Mouse (Mus musculus) forebrain, embryonic 13.5 days (tissue): ENCODE measurements around the gene Dmrtc2. TPM values are rescaled to one million over a fixed set of nuclear protein-coding genes. Genes with fewer than 3 reads are reported as not detected.

ENCODE experiments used
- ATAC-seq: fragments of 200-750 bp; cut with Nextera tagmentation; 2 replicates; pipeline ENCODE4 v1.8.0; 2017
- H3K27ac ChIP-seq: fragments of 300-500 bp; sonication (generic); 2 replicates; pipeline ENCODE4 v1.5.1; 2015; ENCODE audit warnings: inconsistent platforms, mild to moderate bottlenecking, moderate library complexity
- H3K27me3 ChIP-seq: fragments of 300-500 bp; sonication (generic); 2 replicates; pipeline ENCODE4 v1.6.1; 2015; ENCODE audit warnings: mild to moderate bottlenecking, inconsistent platforms
- H3K36me3 ChIP-seq: fragments of 300-500 bp; sonication (generic); 2 replicates; pipeline ENCODE4 v1.6.1; 2015; ENCODE audit warnings: mild to moderate bottlenecking, inconsistent platforms; ENCODE audit not compliant: poor library complexity, severe bottlenecking
- H3K4me1 ChIP-seq: fragments of 300-500 bp; sonication (generic); 2 replicates; pipeline ENCODE4 v1.6.1; 2015; ENCODE audit warnings: inconsistent platforms
- H3K4me2 ChIP-seq: fragments of 300-500 bp; sonication (generic); 2 replicates; pipeline ENCODE4 v1.6.1; 2015; ENCODE audit warnings: inconsistent platforms, mild to moderate bottlenecking, moderate library complexity
- H3K4me3 ChIP-seq: fragments of 300-500 bp; sonication (generic); 2 replicates; pipeline ENCODE4 v1.5.1; 2015; ENCODE audit warnings: mild to moderate bottlenecking, inconsistent platforms
- H3K9ac ChIP-seq: fragments of 300-500 bp; sonication (generic); 2 replicates; pipeline ENCODE4 v1.6.1; 2015; ENCODE audit warnings: mild to moderate bottlenecking, inconsistent platforms
- H3K9me3 ChIP-seq: fragments of 300-500 bp; sonication (generic); replicated peaks from 2 replicates; pipeline ENCODE4 v1.6.1; 2016; ENCODE audit warnings: inconsistent platforms
- WGBS: fragments of 180-500 bp; shearing (Covaris S2); methylation state at CpG from one replicate; pipeline ENCODE4 v1.1.7; 2015; 5-methylcytosine and 5-hydroxymethylcytosine counted together
- polyA plus RNA-seq: library from polyadenylated mRNA; unstranded; fragments of >200 nt; fragmentation: Nextera tagmentation; extraction: Ambion mirVana; gene quantifications from 2 replicates; pipeline ENCODE4 v1.2.1, GENCODE M21; 2015

Dmrtc2 gene
- polyA plus RNA-seq, 1 experiment from 2014 or later = 0.13 TPM

DNA sequence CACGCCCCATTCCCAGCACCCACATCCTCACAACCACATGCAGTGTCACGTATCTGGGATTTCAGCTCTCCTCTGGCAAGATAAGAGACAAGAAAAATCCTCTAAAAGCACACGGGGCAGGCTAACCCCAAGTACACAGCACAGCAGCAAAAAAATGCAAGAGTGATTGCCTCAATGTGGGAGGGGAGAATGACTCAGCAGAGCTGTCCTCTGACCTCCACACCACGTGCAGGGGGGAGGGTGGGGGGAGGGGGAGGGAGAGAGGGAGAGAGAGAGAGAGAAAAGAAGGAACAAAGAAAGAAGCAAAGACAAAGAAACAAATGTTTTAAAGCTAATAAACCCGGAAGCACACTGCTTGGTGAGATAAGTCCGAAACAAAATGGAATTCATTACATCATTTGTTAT lies 19.0 kb upstream of the Dmrtc2 start:
- H3K9ac ChIP-seq = no peak overlapping the region
- no peaks in the 10 kb centered on the region for H3K27me3 ChIP-seq
- no peaks in the 10 kb centered on the region for H3K9me3 ChIP-seq
- H3K36me3 ChIP-seq = no peaks in the 10 kb centered on the region
- H3K4me3 ChIP-seq = no peak overlapping the region
- WGBS = 41% methylated on average over 6 of the region's 6 CpGs
- H3K27ac ChIP-seq = no peak overlapping the region
- H3K4me2 ChIP-seq = no peak overlapping the region
- H3K4me1 ChIP-seq = 0 out of 2 replicates have a peak, but pooled peaks cover 5% of the 10 kb centered on the region
- no peak for ATAC-seq

DNA sequence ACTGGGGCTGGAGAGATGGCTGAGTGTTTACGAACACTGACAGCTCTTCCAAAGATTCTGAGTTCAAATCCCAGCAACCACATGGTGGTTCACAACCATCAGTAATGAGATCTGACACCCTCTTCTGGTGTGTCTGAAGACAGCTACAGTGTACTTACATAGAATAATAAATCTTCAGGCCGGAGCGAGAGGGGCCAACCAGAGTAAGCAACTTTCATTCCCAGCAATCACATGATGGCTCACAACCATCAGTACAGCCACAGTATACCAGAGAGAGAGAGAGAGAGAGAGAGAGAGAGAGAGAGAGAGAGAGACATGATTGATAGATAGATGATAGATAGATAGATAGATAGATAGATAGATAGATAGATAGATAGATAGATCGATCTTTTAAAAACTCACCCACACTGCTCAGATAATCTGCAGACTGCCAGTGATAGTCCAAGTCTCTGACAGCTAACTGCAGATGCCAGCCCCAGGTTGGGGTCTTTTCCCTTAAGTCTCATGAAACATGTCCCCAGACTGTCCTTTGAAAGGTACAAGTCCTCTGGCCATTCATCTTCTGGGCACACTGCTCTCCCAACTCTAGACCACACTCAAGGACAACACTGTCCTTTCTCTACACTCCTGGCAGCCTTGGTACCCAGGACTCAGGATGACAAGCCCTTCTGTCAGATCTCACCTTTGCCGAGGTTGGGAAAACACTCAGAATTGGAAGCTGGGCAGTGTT lies 18.1 kb upstream of the Dmrtc2 start:
- H3K4me1 ChIP-seq = no peaks in the 10 kb centered on the region
- H3K27me3 ChIP-seq = no peaks in the 10 kb centered on the region
- H3K4me3 ChIP-seq = no peak overlapping the region
- no peaks in the 10 kb centered on the region for H3K36me3 ChIP-seq
- no peak for ATAC-seq
- no peak overlapping the region for H3K4me2 ChIP-seq
- 87% methylated on average over 5 of the region's 5 CpGs for WGBS
- H3K9ac ChIP-seq = no peak overlapping the region
- H3K9me3 ChIP-seq = no peaks in the 10 kb centered on the region
- H3K27ac ChIP-seq = no peak overlapping the region

DNA sequence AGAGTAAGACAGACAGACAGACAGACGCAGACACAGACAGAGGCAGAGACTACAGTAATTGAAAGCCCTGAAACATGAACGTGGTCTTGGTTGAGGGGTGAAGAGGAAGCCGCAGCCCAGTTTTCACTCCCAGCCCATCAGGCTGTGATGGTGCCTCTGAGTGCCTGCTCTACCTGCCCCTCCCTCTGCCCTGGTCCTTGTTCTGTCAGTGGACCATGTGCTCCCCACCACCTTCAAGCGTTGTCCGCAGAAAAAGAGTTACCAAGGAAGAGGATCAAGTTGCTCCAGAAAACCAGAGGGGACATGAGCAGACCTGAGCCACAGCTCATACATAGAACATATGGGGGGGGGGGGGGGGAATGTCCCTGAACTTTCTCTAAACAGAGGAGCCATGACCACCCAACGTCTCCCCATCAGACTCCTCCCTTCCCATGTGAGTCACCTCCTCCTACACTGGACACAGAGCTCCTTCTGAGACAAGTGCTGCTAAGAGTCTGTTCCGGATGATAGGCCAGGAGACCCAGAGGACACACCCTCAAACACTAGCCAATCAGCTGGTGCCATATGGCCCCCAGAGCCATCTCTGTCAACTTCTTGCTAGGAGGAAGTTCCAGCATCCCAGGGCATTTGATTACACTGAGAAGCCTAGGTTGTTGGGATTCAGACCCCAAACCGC lies 17.2 kb upstream of the Dmrtc2 start:
- no peak for ATAC-seq
- Histone ChIP-seq H3K4me3 (no peak overlapping the region), H3K27ac (no peak overlapping the region), H3K27me3 (no peaks in the 10 kb centered on the region), H3K9ac (no peak overlapping the region), H3K36me3 (no peaks in the 10 kb centered on the region), H3K4me2 (no peak overlapping the region), H3K9me3 (no peaks in the 10 kb centered on the region), H3K4me1 (0 out of 2 replicates have a peak, but pooled peaks cover 3% of the 10 kb centered on the region)
- 77% methylated on average over 8 of the region's 8 CpGs for WGBS

DNA sequence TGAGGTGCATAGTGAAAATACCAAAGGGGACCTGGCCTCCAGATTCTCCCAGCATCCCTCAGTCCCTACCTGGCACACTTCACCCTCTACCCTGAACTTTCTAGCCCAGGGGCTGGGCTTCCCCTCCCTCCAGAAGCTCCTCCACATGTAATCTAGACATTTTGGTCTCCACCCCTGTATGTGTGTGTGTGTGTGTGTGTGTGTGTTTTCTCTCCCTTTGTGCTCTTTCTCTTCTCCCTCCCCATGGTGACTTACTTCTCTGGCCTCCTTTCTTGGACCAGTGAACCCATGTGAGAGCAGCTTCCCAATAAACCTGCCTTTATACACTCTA lies 16.7 kb upstream of the Dmrtc2 start:
- Histone ChIP-seq H3K4me2 (no peak overlapping the region), H3K27me3 (no peaks in the 10 kb centered on the region), H3K4me1 (0 out of 2 replicates have a peak, but pooled peaks cover 3% of the 10 kb centered on the region), H3K9me3 (no peaks in the 10 kb centered on the region), H3K27ac (no peak overlapping the region), H3K36me3 (no peaks in the 10 kb centered on the region), H3K9ac (no peak overlapping the region), H3K4me3 (no peak overlapping the region)
- ATAC-seq = no peak

DNA sequence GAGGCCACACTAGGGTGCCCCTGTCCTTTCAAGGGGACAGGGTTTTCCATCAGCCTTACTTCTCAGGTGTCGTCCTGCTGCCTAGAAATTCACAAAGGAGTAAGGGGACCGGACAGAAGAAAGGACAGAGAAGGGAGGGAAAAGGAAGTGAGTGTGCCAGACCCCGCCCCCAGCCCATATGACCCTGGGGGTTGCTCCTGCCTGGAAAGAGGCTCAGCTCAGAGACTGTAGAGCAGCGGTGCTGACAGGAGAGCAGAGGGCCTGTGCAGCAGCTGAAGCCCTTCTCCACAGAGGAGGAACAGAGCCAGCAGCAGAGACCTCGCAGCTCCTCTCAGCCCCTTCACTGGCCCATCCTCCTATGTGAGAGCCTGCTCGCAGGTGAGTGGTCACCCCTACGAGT lies 16.2 kb upstream of the Dmrtc2 start:
- 57% methylated on average over 7 of the region's 7 CpGs for WGBS
- Histone ChIP-seq H3K4me1 (0 out of 2 replicates have a peak, but pooled peaks cover 3% of the 10 kb centered on the region), H3K9me3 (no peaks in the 10 kb centered on the region), H3K27me3 (no peaks in the 10 kb centered on the region), H3K27ac (no peak overlapping the region), H3K4me3 (no peak overlapping the region), H3K9ac (no peak overlapping the region), H3K4me2 (no peak overlapping the region), H3K36me3 (no peaks in the 10 kb centered on the region)
- no peak for ATAC-seq

DNA sequence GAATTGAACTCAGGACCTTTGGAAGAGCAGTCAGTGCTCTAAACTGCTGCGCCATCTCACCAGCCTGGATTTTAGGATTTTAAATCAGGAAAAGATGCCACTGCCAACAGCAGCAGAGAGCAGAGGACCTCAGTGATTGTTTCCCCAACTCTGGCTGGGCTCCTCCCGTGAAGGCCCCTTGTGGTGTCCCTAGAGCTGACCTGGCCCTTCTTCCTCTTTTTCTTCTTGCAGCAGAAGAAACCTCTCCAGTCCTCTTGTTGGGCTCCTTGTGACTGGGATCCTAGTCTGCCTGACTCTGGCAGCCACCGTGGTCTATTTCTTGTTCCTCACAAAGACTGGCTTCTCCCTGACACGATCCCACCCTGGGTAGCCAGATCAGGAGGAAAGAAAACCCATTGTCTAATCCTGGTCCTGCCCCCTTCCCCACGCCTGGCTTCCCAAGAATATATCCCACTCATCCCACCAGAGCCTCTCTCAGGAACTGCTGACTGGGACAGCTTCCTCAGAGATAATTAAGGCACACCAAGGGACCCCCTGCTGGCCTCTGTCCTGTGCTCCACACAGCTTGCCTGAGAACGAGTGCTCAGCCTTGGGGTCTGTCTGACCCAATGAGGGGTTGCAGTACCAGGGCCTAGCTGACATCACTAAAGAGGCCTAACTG lies 13.3 kb upstream of the Dmrtc2 start:
- ATAC-seq = no peak
- H3K36me3 ChIP-seq = no peaks in the 10 kb centered on the region
- no peak overlapping the region for H3K4me2 ChIP-seq
- no peak overlapping the region for H3K27ac ChIP-seq
- H3K27me3 ChIP-seq = no peaks in the 10 kb centered on the region
- H3K4me1 ChIP-seq = 0 out of 2 replicates have a peak, but pooled peaks cover 3% of the 10 kb centered on the region
- no peak overlapping the region for H3K4me3 ChIP-seq
- H3K9me3 ChIP-seq = no peaks in the 10 kb centered on the region
- 24% methylated on average over 6 of the region's 6 CpGs for WGBS
- H3K9ac ChIP-seq = no peak overlapping the region

DNA sequence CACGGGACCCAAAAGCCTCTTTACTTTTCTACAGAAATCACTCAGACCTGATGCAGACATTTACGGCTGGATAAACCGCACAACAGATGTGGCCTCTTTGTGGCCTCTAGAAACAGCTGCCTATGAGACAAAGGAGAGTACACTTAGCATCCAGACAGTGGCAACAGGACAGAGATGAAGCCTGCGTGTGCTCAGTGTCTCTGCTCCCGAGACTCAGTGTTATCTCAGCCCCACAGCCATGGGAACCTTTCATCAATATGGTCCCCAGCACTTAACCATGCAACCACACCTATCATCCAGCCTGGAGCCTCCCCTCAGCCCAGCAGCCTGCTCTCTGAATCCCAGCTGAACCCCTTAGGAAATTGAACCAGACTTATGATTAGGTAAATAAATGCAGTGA lies 10.6 kb upstream of the Dmrtc2 start:
- Histone ChIP-seq H3K4me3 (no peak overlapping the region), H3K9me3 (no peaks in the 10 kb centered on the region), H3K36me3 (no peaks in the 10 kb centered on the region), H3K27ac (no peak overlapping the region), H3K9ac (no peak overlapping the region), H3K4me2 (no peak overlapping the region), H3K4me1 (0 out of 2 replicates have a peak, but pooled peaks cover 3% of the 10 kb centered on the region), H3K27me3 (no peaks in the 10 kb centered on the region)
- ATAC-seq = no peak
- 86% methylated on average over 5 of the region's 5 CpGs for WGBS

DNA sequence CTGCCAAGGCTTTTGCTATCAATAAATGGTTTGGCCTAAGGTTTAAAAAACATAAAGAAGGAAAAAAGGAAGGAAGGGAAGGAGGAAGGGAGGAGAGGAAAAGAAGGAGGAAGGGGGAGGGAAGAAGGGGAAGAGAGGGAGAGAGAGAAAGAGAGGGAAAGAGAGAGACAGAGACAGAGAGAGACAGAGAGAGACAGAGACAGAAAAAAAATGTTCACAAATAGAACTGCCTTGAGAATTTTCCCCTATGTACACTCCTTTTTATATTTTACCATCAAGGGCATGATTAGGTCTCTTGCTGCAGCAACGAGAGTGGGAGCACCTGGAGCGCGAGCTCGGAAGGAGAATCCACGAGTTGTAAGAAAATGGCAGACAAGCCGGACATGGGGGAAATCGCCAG lies 7.9 kb upstream of the Dmrtc2 start, which contains the start of gene Gm9844:
Gm9844 (plus strand) TSS at position 301 of the 400 bp plus-strand sequence.
- WGBS = 86% methylated on average over 7 of the region's 7 CpGs
- H3K4me3 ChIP-seq = no peak within 1 kb of the TSS
- no peaks in the 10 kb centered on the region for H3K9me3 ChIP-seq
- no peak within 1 kb of the TSS for H3K27ac ChIP-seq
- H3K4me2 ChIP-seq = no peak within 1 kb of the TSS
- 0 out of 2 replicates have a peak, but pooled peaks cover 1% of the 10 kb centered on the region for H3K4me1 ChIP-seq
- no peak for ATAC-seq
- H3K36me3 ChIP-seq = no peaks in the 10 kb centered on the region
- no peaks in the 10 kb centered on the region for H3K27me3 ChIP-seq
- no peak within 1 kb of the TSS for H3K9ac ChIP-seq

DNA sequence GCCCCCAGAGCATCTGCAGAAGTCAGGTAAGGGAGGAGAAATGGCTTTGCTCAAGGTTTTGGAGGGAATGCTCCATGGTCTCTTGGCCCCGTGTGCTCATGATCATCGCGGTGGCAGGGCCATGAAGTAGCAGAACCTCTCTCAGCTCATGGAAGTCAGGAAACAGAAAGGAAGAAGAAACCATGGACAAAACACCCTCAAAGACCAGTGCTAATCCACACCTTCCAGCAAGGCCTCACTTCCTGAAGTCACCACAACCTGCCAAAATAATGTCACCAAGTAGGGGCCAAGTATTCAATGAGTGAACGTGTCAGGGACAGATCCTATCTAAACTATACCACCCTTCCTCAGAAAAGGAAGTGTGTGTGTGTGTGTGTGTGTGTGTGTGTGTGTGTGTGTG lies 7.0 kb upstream of the Dmrtc2 start:
- Histone ChIP-seq H3K4me3 (no peak overlapping the region), H3K36me3 (no peaks in the 10 kb centered on the region), H3K27ac (no peak overlapping the region), H3K27me3 (no peaks in the 10 kb centered on the region), H3K9ac (no peak overlapping the region), H3K4me1 (no peaks in the 10 kb centered on the region), H3K9me3 (no peaks in the 10 kb centered on the region), H3K4me2 (no peak overlapping the region)
- no peak for ATAC-seq
- WGBS = 91% methylated on average over 4 of the region's 4 CpGs

DNA sequence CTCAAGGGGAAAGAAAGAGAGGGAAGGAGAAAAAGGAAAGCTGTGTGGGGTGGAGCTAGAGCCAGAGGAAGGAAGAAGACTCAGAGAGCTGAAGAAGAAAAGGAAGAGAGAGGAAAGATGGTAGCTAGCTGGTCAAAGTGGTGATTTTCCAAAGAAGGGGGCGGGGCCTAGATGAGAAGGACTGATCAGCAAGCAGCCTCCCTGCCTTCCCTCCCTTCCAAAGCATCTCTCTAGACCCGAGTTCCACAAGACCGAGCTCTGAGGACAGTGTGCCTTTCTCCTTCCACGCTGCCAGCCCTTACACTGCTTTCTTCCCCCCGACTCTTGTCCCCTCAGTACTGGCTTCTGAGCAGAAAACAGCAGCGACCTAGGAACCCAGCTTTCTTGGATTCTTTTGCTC lies 5.7 kb upstream of the Dmrtc2 start:
- H3K27ac ChIP-seq = no peak overlapping the region
- H3K27me3 ChIP-seq = no peaks in the 10 kb centered on the region
- WGBS = 22% methylated on average over 5 of the region's 6 CpGs
- no peak overlapping the region for H3K4me3 ChIP-seq
- no peak for ATAC-seq
- H3K36me3 ChIP-seq = no peaks in the 10 kb centered on the region
- no peaks in the 10 kb centered on the region for H3K9me3 ChIP-seq
- H3K9ac ChIP-seq = peak overlapping the region; percentile 38; the same call in 1 of the 2 replicates
- H3K4me2 ChIP-seq = no peak overlapping the region
- peaks cover 12% of the 10 kb centered on the region for H3K4me1 ChIP-seq

DNA sequence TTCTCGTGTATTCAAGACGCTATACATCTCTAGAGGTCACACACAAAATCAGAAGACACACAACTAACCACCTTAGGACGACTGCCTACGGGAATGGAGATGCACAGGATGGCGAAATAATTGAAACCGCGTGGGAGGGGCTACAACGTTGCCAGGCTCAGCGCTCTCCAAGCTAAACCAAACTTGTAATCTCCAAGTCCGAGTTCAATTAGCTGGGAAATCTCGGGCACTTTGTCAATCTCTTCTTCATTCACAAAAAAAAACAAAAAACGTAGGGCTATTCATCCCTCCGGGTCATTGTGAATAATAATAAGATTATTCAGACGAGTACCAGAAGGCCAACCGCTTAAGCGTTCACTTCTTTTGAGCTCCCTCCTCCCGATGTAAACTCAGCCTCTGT lies 777 bp upstream of the Dmrtc2 start:
- no peak; the same call in 1 of the 2 replicates for ATAC-seq
- WGBS = 18% methylated on average over 17 of the region's 17 CpGs
- no peaks in the 10 kb centered on the region for H3K36me3 ChIP-seq
- no peak overlapping the region for H3K9ac ChIP-seq
- no peak overlapping the region for H3K4me3 ChIP-seq
- H3K4me1 ChIP-seq = peaks cover 20% of the 10 kb centered on the region
- no peaks in the 10 kb centered on the region for H3K27me3 ChIP-seq
- H3K4me2 ChIP-seq = peak overlapping the region; percentile 10; the same call in 1 of the 2 replicates
- peaks cover 8% of the 10 kb centered on the region; the same call in 1 of the 2 replicates for H3K9me3 ChIP-seq
- H3K27ac ChIP-seq = no peak overlapping the region

DNA sequence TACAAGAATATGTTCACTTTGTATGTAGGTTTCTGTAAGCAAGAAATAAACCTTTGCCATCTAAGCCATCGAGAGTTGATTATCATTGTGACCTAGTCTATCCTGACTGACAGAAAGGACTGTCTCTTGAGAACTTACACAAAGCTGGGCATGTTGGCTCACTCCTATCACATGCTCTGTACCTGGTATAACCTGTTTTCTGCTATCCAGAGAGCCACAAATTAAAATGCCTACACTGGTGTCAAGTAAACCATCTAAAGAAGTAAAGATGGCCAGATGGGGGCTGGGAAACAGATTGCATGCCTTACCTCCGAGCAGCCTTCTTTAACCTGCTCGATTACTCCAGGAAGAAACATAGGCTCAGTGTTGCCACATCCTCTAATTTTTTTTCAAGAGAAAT lies 7.7 kb downstream of the Dmrtc2 start:
- Histone ChIP-seq H3K36me3 (no peaks in the 10 kb centered on the region), H3K4me1 (no peaks in the 10 kb centered on the region), H3K9ac (no peak overlapping the region), H3K4me3 (no peak overlapping the region), H3K27me3 (no peaks in the 10 kb centered on the region), H3K9me3 (no peaks in the 10 kb centered on the region), H3K4me2 (no peak overlapping the region), H3K27ac (no peak overlapping the region)
- WGBS = 89% methylated on average over 3 of the region's 3 CpGs
- ATAC-seq = no peak
